Mouse (Mus musculus) ES-E14 (cell line): Measurements from ENCODE around the gene Paxx. TPM values are rescaled to one million over a fixed set of nuclear protein-coding genes. Genes with fewer than 3 reads are reported as not detected.

Source experiments
- DNase-seq: peaks from one replicate; pipeline ENCODE4 v3.0.0-alpha.2; 2013; ENCODE audit warnings: low read depth, low spot score
- H3K27ac ChIP-seq: 2 replicates; pipeline ENCODE4 v1.5.1; 2012; ENCODE audit warnings: low read depth, mild to moderate bottlenecking, low read length, moderate library complexity, mixed read lengths; ENCODE audit not compliant: poor library complexity, insufficient read depth, severe bottlenecking
- H3K36me3 ChIP-seq: 2 replicates; pipeline ENCODE4 v1.6.1; 2012; ENCODE audit warnings: mild to moderate bottlenecking, low read length, moderate library complexity, mixed read lengths; ENCODE audit not compliant: control insufficient read depth, poor library complexity, insufficient read depth, severe bottlenecking
- H3K4me1 ChIP-seq, 2 experiments: fragments of 150-350 bp in 1 of 2; sonication (generic) in 1 of 2; 2 replicates each; pipeline ENCODE4 v1.6.1; 2012; ENCODE audit warnings: low read length in 2 of 2, mild to moderate bottlenecking in 1 of 2, mixed read lengths in 1 of 2; ENCODE audit not compliant: control insufficient read depth in 2 of 2, insufficient read depth in 2 of 2, poor library complexity in 1 of 2
- H3K4me3 ChIP-seq, 2 experiments: fragments of 150-350 bp in 1 of 2; sonication (generic) in 1 of 2; 2 replicates each; pipeline ENCODE4 v1.5.1; 2012; ENCODE audit warnings: low read length in 2 of 2, low read depth in 1 of 2, mild to moderate bottlenecking in 1 of 2, mixed read lengths in 1 of 2; ENCODE audit not compliant: insufficient read depth in 1 of 2, poor library complexity in 1 of 2, severe bottlenecking in 1 of 2
- H3K9ac ChIP-seq: 2 replicates; pipeline ENCODE4 v1.6.1; 2012; ENCODE audit warnings: low read depth, mild to moderate bottlenecking, low read length, mixed read lengths; ENCODE audit not compliant: poor library complexity, insufficient read depth, severe bottlenecking
- H3K9me3 ChIP-seq: fragments of 150-350 bp; sonication (generic); 2 replicates; pipeline ENCODE4 v1.6.1; 2012; ENCODE audit warnings: low read depth, mild to moderate bottlenecking, low read length; ENCODE audit not compliant: control insufficient read depth, insufficient read depth
- CHD2 ChIP-seq: IDR thresholded peaks from 2 replicates; pipeline ENCODE4 v1.6.1; 2014; ENCODE audit warnings: mild to moderate bottlenecking, low read depth, low read length, inconsistent platforms
- HCFC1 ChIP-seq: IDR thresholded peaks from 2 replicates; pipeline ENCODE4 v1.6.1; 2012; ENCODE audit warnings: low read length, inconsistent platforms, borderline replicate concordance; ENCODE audit not compliant: insufficient read depth
- MAFK ChIP-seq: IDR thresholded peaks from 2 replicates; pipeline ENCODE4 v1.6.1; 2014; ENCODE audit warnings: mild to moderate bottlenecking, low read depth, low read length, inconsistent platforms; ENCODE audit not compliant: insufficient read depth
- ZC3H11A ChIP-seq: IDR thresholded peaks from 2 replicates; pipeline ENCODE4 v1.6.1; 2012; ENCODE audit warnings: low read depth, mild to moderate bottlenecking, inconsistent platforms, low read length, borderline replicate concordance
- ZNF384 ChIP-seq: IDR thresholded peaks from 2 replicates; pipeline ENCODE4 v1.6.1; 2012; ENCODE audit warnings: low read depth, low read length, inconsistent platforms
- in situ Hi-C, 2 experiments: fragments of 600-800 bp; cut with MboI; formaldehyde crosslinking; loops; one replicate each; pipeline ENCODE4 v1.15.1; 2025; ENCODE audit warnings: low sequenced_read_pairs in 2 of 2, inconsistent platforms in 1 of 2; ENCODE audit not compliant: unreplicated experiment in 2 of 2
- total RNA-seq: library from RNA; depleted of rRNA; stranded (reverse); fragments of 300-350 nt; gene quantifications from 2 replicates; pipeline ENCODE4 v1.2.3, GENCODE M21; 2012

Paxx gene
- total RNA-seq, 1 experiment: 4.8 TPM

DNA sequence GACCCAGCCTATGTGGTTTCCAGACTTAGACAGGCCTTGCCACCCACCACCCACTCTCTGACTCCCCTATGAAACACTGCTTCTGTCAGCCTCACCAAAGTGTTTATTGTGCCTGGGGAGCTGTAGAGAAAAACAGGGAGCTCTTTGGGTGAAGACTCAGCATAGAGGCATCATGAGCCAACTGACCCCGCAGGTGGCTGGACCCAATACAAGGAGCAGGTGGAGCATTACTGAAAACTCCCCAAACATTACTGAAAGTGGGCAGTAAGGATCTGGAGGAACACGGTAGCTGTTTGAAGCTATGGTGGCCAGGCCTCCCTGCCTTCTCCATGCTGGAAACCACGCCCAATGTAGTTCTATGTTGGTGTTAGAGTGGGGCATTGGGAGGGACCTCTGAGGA, 2.7 kb upstream of the Paxx start:
- TF ChIP-seq CHD2: no peak
- no peak for TF ChIP-seq MAFK
- TF ChIP-seq ZC3H11A: no peak
- TF ChIP-seq ZNF384: no peak
- TF ChIP-seq HCFC1: no peak
- Histone ChIP-seq H3K4me3 (no peak overlapping the region), H3K9me3 (no peaks in the 10 kb centered on the region), H3K4me1 (peaks cover 0 to 3% of the 10 kb centered on the region in 2 experiments; a peak in 1 of 4 replicates), H3K9ac (no peak overlapping the region), H3K36me3 (no peaks in the 10 kb centered on the region), H3K27ac (no peak overlapping the region)
- in situ Hi-C loops: no loop called here
- DNase-seq: no peak

- Histone ChIP-seq H3K9me3 (no peaks in the 10 kb centered on the region), H3K4me1 (peaks cover 0 to 7% of the 10 kb centered on the region in 2 experiments; a peak in 1 of 4 replicates), H3K9ac (no peak overlapping the region), H3K27ac (no peak overlapping the region), H3K4me3 (peak overlapping the region; percentile 9 to 68; a peak in 2 of 4 replicates), H3K36me3 (no peaks in the 10 kb centered on the region)
- DNase-seq: no peak
- in situ Hi-C loops: no loop called here
- TF ChIP-seq ZNF384 (no peak), MAFK (no peak), CHD2 (no peak), HCFC1 (no peak), ZC3H11A (no peak)
Measured at GRCm38 (mm10) chr2:25461407-25461806, 513 bp upstream of the Paxx start.

DNA sequence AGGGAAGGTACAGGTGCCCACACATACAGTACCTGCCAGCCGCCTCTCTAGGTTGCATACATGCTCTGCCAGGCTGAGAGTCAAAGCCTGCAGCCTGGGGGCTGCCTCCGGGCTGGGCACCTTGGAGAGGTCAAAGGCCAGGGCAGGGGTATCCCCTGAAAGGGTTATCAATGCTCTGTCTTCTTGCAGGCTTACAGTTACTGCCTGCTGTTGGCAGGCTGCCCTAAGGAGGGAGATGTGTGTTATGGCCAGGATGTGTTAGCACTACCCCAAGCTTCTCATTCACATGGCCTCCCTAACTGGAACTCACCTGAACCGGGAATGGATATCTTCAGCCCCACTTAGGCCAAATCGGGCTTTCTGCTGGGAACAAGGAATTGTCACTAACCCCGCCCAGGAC, 759 bp downstream of the Paxx start:
- peak overlapping the region; percentile 23; the same call in 1 of the 2 replicates for H3K27ac ChIP-seq
- H3K4me1 ChIP-seq: peaks cover 0 to 9% of the 10 kb centered on the region in 2 experiments; a peak in 1 of 4 replicates
- H3K36me3 ChIP-seq: no peaks in the 10 kb centered on the region
- no peak overlapping the region; the same call in 1 of the 2 replicates for H3K9ac ChIP-seq
- no peaks in the 10 kb centered on the region for H3K9me3 ChIP-seq
- TF ChIP-seq MAFK (no peak), HCFC1 (no peak), CHD2 (no peak), ZNF384 (no peak), ZC3H11A (no peak)
- H3K4me3 ChIP-seq: peak overlapping the region; percentile 68 to 79
- no peak for DNase-seq
- in situ Hi-C loops: no loop called here

DNA sequence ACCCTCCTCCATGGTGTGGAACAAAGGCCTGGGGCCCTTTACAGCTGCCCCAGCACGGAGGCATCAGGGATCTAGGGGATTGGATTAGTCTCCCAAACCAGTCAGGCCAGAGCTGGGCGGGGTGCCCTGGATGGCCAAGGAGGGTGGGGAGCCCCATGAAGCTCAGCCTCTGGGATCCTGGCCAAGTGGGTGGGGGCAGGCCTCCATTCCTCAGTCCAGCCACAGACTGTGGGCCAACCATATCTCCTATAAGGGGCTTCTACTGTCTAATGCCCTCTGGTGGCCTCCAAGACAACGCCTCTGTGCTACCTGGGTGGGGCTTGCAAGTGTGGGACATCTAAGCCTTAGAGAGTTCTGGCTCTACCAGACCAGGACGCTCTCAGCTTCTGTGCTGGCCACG, 2.0 kb downstream of the Paxx start:
- no peaks in the 10 kb centered on the region for H3K36me3 ChIP-seq
- no peak for DNase-seq
- no peak overlapping the region for H3K4me3 ChIP-seq
- in situ Hi-C loops: no loop called here
- no peaks in the 10 kb centered on the region for H3K9me3 ChIP-seq
- TF ChIP-seq ZC3H11A (no peak), MAFK (no peak), HCFC1 (no peak), CHD2 (no peak), ZNF384 (no peak)
- H3K9ac ChIP-seq: no peak overlapping the region
- no peak overlapping the region for H3K27ac ChIP-seq
- peaks cover 0 to 9% of the 10 kb centered on the region in 2 experiments; a peak in 1 of 4 replicates for H3K4me1 ChIP-seq

- in situ Hi-C loops: no loop called here
- Histone ChIP-seq H3K4me3 (no peak overlapping the region), H3K27ac (no peak overlapping the region), H3K9ac (no peak overlapping the region), H3K4me1 (peaks cover 0 to 9% of the 10 kb centered on the region in 2 experiments; a peak in 1 of 4 replicates), H3K36me3 (no peaks in the 10 kb centered on the region), H3K9me3 (no peaks in the 10 kb centered on the region)
- no peak for DNase-seq
- TF ChIP-seq ZC3H11A: no peak
- TF ChIP-seq HCFC1: no peak
- no peak for TF ChIP-seq ZNF384
- no peak for TF ChIP-seq MAFK
- TF ChIP-seq CHD2: no peak
Measured at GRCm38 (mm10) chr2:25457022-25457896, 3.6 kb downstream of the Paxx start.
